Mouse (Mus musculus) 416B (cell line): ENCODE results near the gene Cd3e.

ENCODE experiments used
- DNase-seq: peaks from one replicate; pipeline ENCODE4 v3.0.0; 2011; ENCODE audit warnings: low read depth

The Cd3e gene

GRCm38 (mm10) chr9:45009180-45010078, at the start of gene Cd3e:
TSS of gene Cd3e (minus strand) at chr9:45009627.
- no peak for DNase-seq

- DNase-seq, result no peak
These were observed 49.0 kb upstream of the Cd3e start for GRCm38 (mm10) chr9:45058304-45058940.

GRCm38 (mm10) chr9:45055082-45055713, 45.8 kb upstream of the Cd3e start, which contains the start of gene Mpzl3:
TSS of gene Mpzl3 (plus strand) at chr9:45055186.
- no peak for DNase-seq

- DNase-seq, result no peak
These were observed 40.9 kb upstream of the Cd3e start for GRCm38 (mm10) chr9:45050301-45050700.

- peak; percentile 22 for DNase-seq
These were observed 40.3 kb upstream of the Cd3e start for GRCm38 (mm10) chr9:45049731-45050130.

GRCm38 (mm10) chr9:45048511-45048910, 39.1 kb upstream of the Cd3e start:
- peak; percentile 54 for DNase-seq

- DNase-seq, result no peak
These were observed 37.5 kb upstream of the Cd3e start for GRCm38 (mm10) chr9:45046973-45047372.

- no peak for DNase-seq
These were observed 33.5 kb upstream of the Cd3e start for GRCm38 (mm10) chr9:45042947-45043346.

- DNase-seq, result no peak
These were observed 32.8 kb upstream of the Cd3e start for GRCm38 (mm10) chr9:45042056-45042720.

- peak; percentile 94 for DNase-seq
These were observed 31.9 kb upstream of the Cd3e start for GRCm38 (mm10) chr9:45041131-45041838.

GRCm38 (mm10) chr9:45040066-45040845, 30.8 kb upstream of the Cd3e start:
- DNase-seq, result no peak

- no peak for DNase-seq
These were observed 30.1 kb upstream of the Cd3e start, which contains the start of gene Mpzl2 for GRCm38 (mm10) chr9:45039499-45039898. TSS of gene Mpzl2 (plus strand) at chr9:45039799.

GRCm38 (mm10) chr9:45037803-45038202, 28.4 kb upstream of the Cd3e start:
- DNase-seq, result peak; percentile 45

GRCm38 (mm10) chr9:45034526-45034925, 25.1 kb upstream of the Cd3e start:
- DNase-seq, result no peak

GRCm38 (mm10) chr9:45032261-45032660, 22.8 kb upstream of the Cd3e start:
- no peak for DNase-seq

- no peak for DNase-seq
These were observed 20.9 kb upstream of the Cd3e start for GRCm38 (mm10) chr9:45030341-45030740.

- no peak for DNase-seq
These were observed 17.9 kb upstream of the Cd3e start for GRCm38 (mm10) chr9:45027376-45027775.

- no peak for DNase-seq
These were observed 14.8 kb upstream of the Cd3e start for GRCm38 (mm10) chr9:45024187-45024586.

- no peak for DNase-seq
These were observed 14.2 kb upstream of the Cd3e start for GRCm38 (mm10) chr9:45023638-45024037.

- DNase-seq, result peak; percentile 77
These were observed 13.4 kb upstream of the Cd3e start for GRCm38 (mm10) chr9:45022800-45023199.

GRCm38 (mm10) chr9:45018031-45018430, 8.6 kb upstream of the Cd3e start:
- no peak for DNase-seq
